Mouse (Mus musculus) 3134 (cell line): ENCODE data around the gene Gm28035.

Source experiments
- DNase-seq: peaks from one replicate; pipeline ENCODE4 v3.0.0-alpha.2; 2011; ENCODE audit warnings: low spot score; ENCODE audit not compliant: insufficient read length; ENCODE audit errors: extremely low read depth

Gm28035 gene

GRCm38 (mm10) chr2:30237881-30238280 is 2.5 kb upstream of the Gm28035 start:
- DNase-seq, result no peak

DNA sequence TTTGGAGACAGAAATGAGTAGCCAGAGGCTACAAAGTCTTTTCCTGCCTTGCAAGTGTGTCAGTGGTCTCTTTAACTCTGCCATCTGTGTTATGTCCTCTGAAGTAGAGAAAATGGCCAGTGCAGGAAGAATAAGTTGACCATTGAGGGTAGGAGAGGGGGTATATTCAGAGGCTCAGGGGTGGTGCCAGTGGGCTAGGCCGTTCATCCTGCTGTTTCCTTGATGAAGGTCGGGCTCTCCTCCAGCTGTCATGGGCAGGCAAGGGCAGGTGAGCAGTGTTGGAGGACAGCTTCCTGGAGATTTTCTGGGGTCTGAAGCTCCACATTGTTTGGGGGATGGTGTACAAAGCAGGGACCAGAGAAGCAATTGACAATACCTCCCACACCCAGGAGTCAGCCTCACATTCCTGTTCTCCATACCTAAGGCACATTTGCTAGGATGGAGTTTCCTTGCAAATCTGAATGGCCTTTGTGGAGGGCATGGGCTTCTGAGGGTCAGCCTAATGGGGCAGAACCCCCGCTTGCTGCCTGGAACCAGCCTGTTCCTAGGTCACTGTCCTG is 1.4 kb upstream of the Gm28035 start:
- DNase-seq, result no peak

DNA sequence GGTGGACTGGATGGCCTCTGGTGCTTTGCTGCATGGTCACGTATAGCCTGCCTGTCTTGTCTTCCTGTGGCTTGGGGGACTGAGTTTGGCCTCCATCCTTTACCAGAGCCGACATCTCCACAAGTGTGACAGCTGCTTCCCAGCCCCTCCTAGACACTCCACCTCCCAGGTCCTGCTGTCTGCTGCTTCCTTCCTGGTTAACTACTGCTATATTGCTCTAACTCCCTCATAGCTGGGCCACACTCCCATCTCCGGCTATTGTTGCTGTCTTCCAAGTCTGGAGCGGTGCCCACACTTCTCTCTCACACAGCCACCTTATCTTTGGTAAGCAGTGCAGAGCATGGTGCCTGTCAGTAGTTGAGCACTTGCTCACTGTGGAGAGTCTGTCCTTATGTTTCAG is 590 bp upstream of the Gm28035 start:
- no peak for DNase-seq

GRCm38 (mm10) chr2:30242509-30242908 is 2.1 kb downstream of the Gm28035 start:
- DNase-seq, result no peak

DNA sequence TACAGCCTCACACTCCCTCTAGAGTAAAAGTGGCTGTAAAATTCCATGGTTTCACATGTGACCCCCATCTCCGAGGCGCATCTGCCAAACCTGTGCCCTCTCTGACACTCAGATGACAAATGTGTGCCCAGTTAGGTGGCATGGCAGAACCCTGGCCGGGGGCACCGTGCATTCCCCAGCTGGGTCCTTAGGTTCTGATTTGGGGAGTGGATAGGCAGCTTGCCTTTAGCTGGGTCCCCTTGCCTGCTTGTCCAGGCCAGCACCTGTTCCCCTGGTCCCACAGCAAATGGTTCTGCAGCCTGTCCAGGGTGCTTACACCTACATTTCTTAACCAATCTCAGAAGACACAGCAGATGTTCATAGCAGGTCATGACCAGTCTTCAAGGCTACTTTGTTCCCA is 3.0 kb downstream of the Gm28035 start:
- DNase-seq, result no peak

GRCm38 (mm10) chr2:30244595-30245178 is 4.3 kb downstream of the Gm28035 start:
- no peak for DNase-seq

GRCm38 (mm10) chr2:30247036-30247435 is 6.7 kb downstream of the Gm28035 start:
- DNase-seq, result no peak

DNA sequence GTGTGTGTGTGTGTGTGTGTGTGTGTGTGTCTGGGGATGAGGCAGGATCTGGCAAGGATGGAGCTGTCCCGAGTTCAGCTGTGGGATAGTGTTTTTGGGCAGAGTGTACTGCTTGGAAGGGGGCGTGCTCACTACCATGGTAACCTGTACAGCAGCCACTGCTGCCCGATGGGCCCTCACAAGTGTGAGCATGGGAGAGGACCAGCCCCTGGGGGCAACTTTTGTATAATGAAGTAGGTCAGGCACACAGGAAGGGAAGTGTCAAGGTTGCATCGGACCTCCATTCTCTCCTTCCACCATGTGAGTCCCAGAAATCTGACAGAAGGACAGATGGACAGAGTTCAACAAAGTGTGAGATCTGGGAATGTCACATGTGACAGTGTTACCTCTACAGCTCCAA is 7.3 kb downstream of the Gm28035 start:
- DNase-seq, result no peak

- no peak for DNase-seq
Measured at GRCm38 (mm10) chr2:30249182-30249581, 8.8 kb downstream of the Gm28035 start.

- DNase-seq, result no peak
Measured at GRCm38 (mm10) chr2:30250166-30251128, 10.1 kb downstream of the Gm28035 start.

- DNase-seq, result peak; percentile 57
Measured at GRCm38 (mm10) chr2:30251417-30252104, 11.2 kb downstream of the Gm28035 start.

GRCm38 (mm10) chr2:30252521-30252920 is 12.2 kb downstream of the Gm28035 start:
- DNase-seq, result no peak

- DNase-seq, result no peak
Measured at GRCm38 (mm10) chr2:30253809-30254208, 13.4 kb downstream of the Gm28035 start.

- DNase-seq, result no peak
Measured at GRCm38 (mm10) chr2:30255631-30256395, 15.4 kb downstream of the Gm28035 start.

DNA sequence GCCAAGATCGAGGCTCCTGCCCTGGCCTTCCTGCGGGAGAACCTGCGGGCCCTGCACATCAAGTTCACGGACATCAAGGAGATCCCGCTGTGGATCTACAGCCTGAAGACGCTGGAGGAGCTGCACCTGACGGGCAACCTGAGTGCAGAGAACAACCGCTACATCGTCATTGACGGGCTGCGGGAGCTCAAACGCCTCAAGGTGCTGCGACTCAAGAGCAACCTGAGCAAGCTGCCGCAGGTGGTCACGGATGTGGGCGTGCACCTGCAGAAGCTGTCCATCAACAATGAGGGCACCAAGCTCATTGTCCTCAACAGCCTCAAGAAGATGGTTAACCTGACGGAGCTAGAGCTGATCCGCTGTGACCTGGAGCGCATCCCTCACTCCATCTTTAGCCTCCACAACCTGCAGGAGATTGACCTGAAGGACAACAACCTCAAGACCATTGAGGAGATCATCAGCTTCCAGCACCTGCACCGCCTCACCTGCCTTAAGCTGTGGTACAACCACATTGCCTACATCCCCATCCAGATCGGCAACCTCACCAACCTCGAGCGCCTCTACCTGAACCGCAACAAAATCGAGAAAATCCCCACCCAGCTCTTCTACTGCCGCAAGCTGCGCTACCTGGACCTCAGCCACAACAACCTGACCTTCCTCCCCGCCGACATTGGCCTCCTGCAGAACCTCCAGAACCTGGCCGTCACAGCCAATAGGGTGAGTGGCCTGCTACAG is 16.4 kb downstream of the Gm28035 start:
- no peak for DNase-seq

GRCm38 (mm10) chr2:30257699-30258460 is 17.5 kb downstream of the Gm28035 start:
- DNase-seq, result no peak

DNA sequence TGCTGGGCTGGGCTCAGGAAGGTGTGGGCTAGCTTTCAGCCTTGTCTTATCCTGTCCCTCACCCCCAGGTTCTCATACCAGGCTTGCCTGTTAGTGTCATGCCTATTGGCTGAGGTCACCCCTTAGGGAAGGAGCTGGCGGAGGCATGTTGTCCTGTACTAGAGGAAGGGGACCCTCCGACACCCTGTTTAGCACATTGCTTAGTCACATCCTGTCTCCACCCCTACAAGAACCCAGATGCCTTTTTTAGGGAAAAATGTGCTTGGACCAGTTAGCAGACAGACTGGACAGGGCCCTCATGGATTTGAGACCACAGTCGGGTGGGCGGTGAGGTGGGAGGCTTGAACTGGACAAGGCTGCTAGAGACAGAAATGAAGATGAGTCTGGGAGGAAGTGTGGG is 18.2 kb downstream of the Gm28035 start:
- DNase-seq, result peak; percentile 44

- no peak for DNase-seq
Measured at GRCm38 (mm10) chr2:30259131-30260064, 19.0 kb downstream of the Gm28035 start.
